Mouse (Mus musculus) stomach, postnatal 0 days (tissue): ENCODE data around the gene Tmem56. TPM values are rescaled to one million over a fixed set of nuclear protein-coding genes. Genes with fewer than 3 reads are reported as not detected.

Experiments used
- ATAC-seq: fragments of 200-750 bp; cut with Nextera tagmentation; 2 replicates; pipeline ENCODE4 v1.8.0; 2017; ENCODE audit not compliant: low FRiP score, low TSS enrichment
- DNase-seq: peaks from one replicate; pipeline ENCODE4 v3.0.0-alpha.2; 2016; ENCODE audit warnings: low spot score
- H3K27ac ChIP-seq: fragments of 300-500 bp; sonication (generic); replicated peaks from 2 replicates; pipeline ENCODE4 v1.5.1; 2014; ENCODE audit warnings: mild to moderate bottlenecking, control low read depth
- H3K27me3 ChIP-seq: fragments of 300-500 bp; sonication (generic); 2 replicates; pipeline ENCODE4 v1.6.1; 2014; ENCODE audit warnings: low read length; ENCODE audit not compliant: control insufficient read depth, insufficient read depth
- H3K36me3 ChIP-seq: fragments of 300-500 bp; sonication (generic); 2 replicates; pipeline ENCODE4 v1.6.1; 2014; ENCODE audit warnings: low read length, mixed read lengths; ENCODE audit not compliant: control insufficient read depth, insufficient read depth
- H3K4me1 ChIP-seq: fragments of 300-500 bp; sonication (generic); replicated peaks from 2 replicates; pipeline ENCODE4 v1.6.1; 2014; ENCODE audit warnings: antibody characterized with exemption; ENCODE audit not compliant: control insufficient read depth, insufficient read depth
- H3K4me2 ChIP-seq: fragments of 300-500 bp; sonication (generic); replicated peaks from 2 replicates; pipeline ENCODE4 v1.6.1; 2014; ENCODE audit warnings: low read depth, mild to moderate bottlenecking, control low read depth, moderate library complexity
- H3K4me3 ChIP-seq: fragments of 300-500 bp; sonication (generic); 2 replicates; pipeline ENCODE4 v1.5.1; 2014; ENCODE audit warnings: low read depth, low read length, control low read depth
- H3K9ac ChIP-seq: fragments of 300-500 bp; sonication (generic); 2 replicates; pipeline ENCODE4 v1.6.1; 2014; ENCODE audit warnings: mild to moderate bottlenecking, low read length, control low read depth, mixed read lengths
- H3K9me3 ChIP-seq: fragments of 300-500 bp; sonication (generic); 2 replicates; pipeline ENCODE4 v1.6.1; 2016; ENCODE audit warnings: low read length; ENCODE audit not compliant: control insufficient read depth
- CTCF ChIP-seq: IDR thresholded peaks from 2 replicates; pipeline ENCODE4 v1.5.1; 2016; ENCODE audit warnings: antibody characterized with exemption, low read depth, mild to moderate bottlenecking, moderate library complexity
- EP300 ChIP-seq: optimal IDR thresholded peaks from 2 replicates; pipeline ENCODE3; 2016; ENCODE audit warnings: antibody characterized with exemption
- WGBS: fragments of 180-500 bp; shearing (Covaris S2); extraction: QIAGEN DNeasy Blood & Tissue Kit; methylation state at CpG from one replicate; pipeline ENCODE4 v1.1.7; 2014; 5-methylcytosine and 5-hydroxymethylcytosine counted together
- polyA plus RNA-seq: library from polyadenylated mRNA; unstranded; fragments of >200 nt; fragmentation: Nextera tagmentation; extraction: Ambion mirVana; gene quantifications from 2 replicates; pipeline ENCODE4 v1.2.1, GENCODE M21; 2015

Tmem56 gene
- polyA plus RNA-seq, 1 experiment from 2014 or later, result 2.6 TPM

DNA sequence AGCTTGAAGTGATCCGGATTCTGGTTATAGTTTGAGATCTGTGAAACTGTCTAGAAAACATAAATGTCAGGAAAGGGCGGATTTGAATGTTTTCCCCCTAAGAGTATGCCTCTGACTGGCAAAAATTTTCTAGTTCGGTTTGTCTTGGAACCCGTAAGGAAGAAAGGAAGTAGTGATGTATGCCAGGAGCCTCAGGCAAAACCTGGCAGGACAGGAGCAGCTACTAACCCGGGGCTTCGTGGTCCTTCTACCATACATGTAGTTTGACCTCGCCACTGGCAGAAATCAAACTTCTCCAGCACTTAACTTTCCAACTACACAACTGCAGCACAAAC is 8.3 kb upstream of the Tmem56 start:
- Histone ChIP-seq H3K4me1 (0 out of 2 replicates have a peak, but pooled peaks cover 3% of the 10 kb centered on the region), H3K4me2 (peak overlapping the region; percentile 72), H3K36me3 (no peaks in the 10 kb centered on the region), H3K27ac (peak overlapping the region; percentile 93), H3K27me3 (no peaks in the 10 kb centered on the region), H3K9me3 (no peaks in the 10 kb centered on the region), H3K9ac (peak overlapping the region; percentile 69), H3K4me3 (peak overlapping the region; percentile 66)
- no peak for TF ChIP-seq CTCF
- TF ChIP-seq EP300, result peak; percentile 10
- WGBS, result 5% methylated on average over 7 of the region's 7 CpGs
- ATAC-seq, result no peak; the same call in 1 of the 2 replicates
- DNase-seq, result no peak

DNA sequence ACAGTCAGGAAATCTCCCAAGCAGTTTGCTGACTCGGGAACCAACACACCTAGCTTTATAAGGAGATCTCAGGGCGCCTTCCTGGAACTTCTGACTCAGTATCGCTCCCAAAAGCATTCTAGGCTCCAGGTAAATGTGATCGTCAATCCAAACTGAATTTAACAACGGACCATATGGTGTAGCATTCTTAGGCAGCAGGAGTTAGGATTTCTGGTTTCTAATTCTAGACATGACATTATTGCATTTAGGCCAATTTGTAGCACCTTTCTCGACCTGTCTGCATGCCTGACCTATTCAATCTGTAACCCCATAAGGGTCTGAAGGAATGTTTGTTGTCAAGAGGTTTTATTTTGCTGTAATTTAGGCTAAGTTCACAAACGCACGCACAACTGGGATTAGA is 7.8 kb upstream of the Tmem56 start:
- H3K27me3 ChIP-seq, result no peaks in the 10 kb centered on the region
- H3K4me3 ChIP-seq, result peak overlapping the region; percentile 66
- ATAC-seq, result no peak
- no peaks in the 10 kb centered on the region for H3K36me3 ChIP-seq
- WGBS, result 58% methylated on average over 8 of the region's 8 CpGs
- TF ChIP-seq EP300 (no peak), CTCF (no peak)
- peak; percentile 48 for DNase-seq
- no peaks in the 10 kb centered on the region for H3K9me3 ChIP-seq
- 0 out of 2 replicates have a peak, but pooled peaks cover 3% of the 10 kb centered on the region for H3K4me1 ChIP-seq
- peak overlapping the region; percentile 72 for H3K4me2 ChIP-seq
- peak overlapping the region; percentile 93 for H3K27ac ChIP-seq
- peak overlapping the region; percentile 69 for H3K9ac ChIP-seq

DNA sequence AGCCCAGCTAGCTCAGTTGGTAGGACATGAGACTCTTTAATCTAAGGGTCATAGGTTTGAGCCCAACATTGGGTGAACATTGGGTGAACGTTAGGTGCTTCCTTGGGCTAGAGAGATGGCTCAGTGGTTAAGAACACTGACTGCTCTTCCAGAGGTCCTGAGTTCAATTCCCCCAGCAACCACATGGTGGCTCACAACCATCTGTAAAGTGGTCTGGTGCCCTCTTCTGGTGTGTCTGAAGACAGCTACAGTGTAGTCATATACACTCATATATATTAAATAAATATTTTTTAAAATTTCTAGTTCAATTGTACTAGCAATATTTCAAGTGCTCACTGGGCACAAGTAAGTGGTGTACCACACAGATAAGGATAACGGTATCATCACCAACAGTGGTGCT is 4.3 kb upstream of the Tmem56 start:
- no peak for ATAC-seq
- no peaks in the 10 kb centered on the region for H3K36me3 ChIP-seq

DNA sequence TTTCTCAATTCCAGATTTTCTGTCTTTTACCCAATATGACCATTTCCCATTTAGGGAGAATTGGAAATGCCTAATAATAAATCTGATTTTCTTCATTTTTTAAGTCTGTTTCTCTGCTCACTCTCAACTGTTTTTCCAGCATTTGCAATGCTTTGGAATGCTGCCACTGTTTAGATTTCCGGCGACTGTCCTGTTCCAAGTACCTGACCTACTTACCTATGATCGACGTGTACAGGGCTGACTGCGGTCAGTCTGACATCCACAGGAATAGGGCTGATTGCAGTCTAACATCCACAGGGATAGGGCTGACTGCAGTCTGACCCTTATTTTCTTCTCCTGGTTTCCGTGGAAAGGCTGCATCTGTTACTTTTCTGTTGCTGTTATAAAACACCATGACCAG is 2.3 kb upstream of the Tmem56 start:
- Histone ChIP-seq H3K4me3 (no peak overlapping the region), H3K9ac (no peak overlapping the region), H3K27ac (no peak overlapping the region), H3K36me3 (no peaks in the 10 kb centered on the region), H3K4me2 (no peak overlapping the region), H3K9me3 (no peaks in the 10 kb centered on the region), H3K27me3 (no peaks in the 10 kb centered on the region), H3K4me1 (no peaks in the 10 kb centered on the region)
- 87% methylated on average over 6 of the region's 6 CpGs for WGBS
- DNase-seq (no peak), ATAC-seq (no peak)
- TF ChIP-seq CTCF (no peak), EP300 (no peak)

More for the DNA sequence above, 4.3 kb upstream of the Tmem56 start:
- no peak overlapping the region for H3K27ac ChIP-seq
- H3K4me3 ChIP-seq, result no peak overlapping the region
- H3K4me1 ChIP-seq, result 0 out of 2 replicates have a peak, but pooled peaks cover 3% of the 10 kb centered on the region
- WGBS, result 95% methylated on average over 2 of the region's 2 CpGs
- H3K9ac ChIP-seq, result no peak overlapping the region
- no peaks in the 10 kb centered on the region for H3K9me3 ChIP-seq
- no peak for DNase-seq
- TF ChIP-seq CTCF (peak; percentile 40), EP300 (no peak)
- H3K27me3 ChIP-seq, result no peaks in the 10 kb centered on the region
- H3K4me2 ChIP-seq, result no peak overlapping the region

DNA sequence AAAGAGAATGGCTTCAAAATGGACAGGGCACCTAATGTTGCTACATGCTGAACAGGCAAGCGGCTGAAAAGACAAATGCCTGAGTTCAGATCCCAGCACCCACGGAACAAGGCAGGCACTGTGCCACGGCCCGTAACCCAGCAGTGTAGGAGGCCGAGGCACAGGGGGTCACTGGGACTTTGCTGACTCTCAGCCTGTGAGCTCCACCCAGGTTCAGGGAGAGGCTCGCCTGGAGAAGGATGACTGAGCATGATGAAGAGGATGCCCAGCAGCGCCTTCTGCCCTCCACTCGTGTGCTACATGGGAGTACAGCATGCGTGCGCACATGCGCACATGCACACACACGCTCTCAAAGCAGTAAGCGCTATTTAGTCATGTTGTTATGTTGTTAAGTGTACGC is 3.2 kb downstream of the Tmem56 start:
- Histone ChIP-seq H3K27me3 (no peaks in the 10 kb centered on the region), H3K4me1 (no peaks in the 10 kb centered on the region; the same call in 1 of the 2 replicates), H3K4me2 (no peak overlapping the region), H3K27ac (no peak overlapping the region), H3K36me3 (no peaks in the 10 kb centered on the region), H3K9me3 (no peaks in the 10 kb centered on the region), H3K4me3 (no peak overlapping the region), H3K9ac (no peak overlapping the region)
- 83% methylated on average over 14 of the region's 14 CpGs for WGBS
- ATAC-seq, result no peak
- no peak for DNase-seq
- TF ChIP-seq EP300 (no peak), CTCF (no peak)

DNA sequence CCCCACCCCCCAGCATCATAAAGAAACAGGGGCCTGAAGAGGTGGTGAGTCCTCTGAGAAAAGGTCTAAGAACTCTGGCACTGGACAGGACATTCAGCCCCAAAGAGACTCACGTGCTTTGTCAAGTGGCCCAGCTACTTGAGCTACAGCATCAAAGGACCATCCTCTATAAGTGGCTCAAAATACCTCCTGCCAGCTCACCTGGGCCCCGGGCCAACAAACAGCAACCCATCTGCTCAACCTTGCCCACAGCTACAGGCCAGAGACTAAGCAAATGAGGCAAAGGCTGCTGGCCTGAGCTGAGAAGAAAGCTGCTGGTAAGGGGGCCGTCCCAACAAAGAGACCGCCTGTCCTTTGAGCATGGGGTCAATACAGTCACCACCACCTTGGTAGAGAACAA is 5.3 kb downstream of the Tmem56 start:
- Histone ChIP-seq H3K4me3 (no peak overlapping the region), H3K4me2 (no peak overlapping the region), H3K9me3 (no peaks in the 10 kb centered on the region), H3K27ac (no peak overlapping the region), H3K4me1 (no peaks in the 10 kb centered on the region; the same call in 1 of the 2 replicates), H3K36me3 (no peaks in the 10 kb centered on the region), H3K27me3 (no peaks in the 10 kb centered on the region), H3K9ac (no peak overlapping the region)
- TF ChIP-seq EP300 (no peak), CTCF (no peak)
- ATAC-seq (no peak), DNase-seq (no peak)
- WGBS, result 85% methylated on average over 4 of the region's 4 CpGs
